Mouse (Mus musculus): ENCODE data around the gene Itpr3. TPM values are rescaled to one million over a fixed set of nuclear protein-coding genes. Genes with fewer than 3 reads are reported as not detected.

The Itpr3 gene
- polyA plus RNA-seq, 1 experiment from 2014 or later = 1.5 TPM

GRCm38 (mm10) chr17:27146323-27146923, 89.3 kb downstream of the Itpr3 start:
- peaks cover 21% of the 10 kb centered on the region for H3K4me1 ChIP-seq
- H3K36me3 ChIP-seq = no peaks in the 10 kb centered on the region
- no peak overlapping the region for H3K27ac ChIP-seq (replicated peaks)
- H3K4me3 ChIP-seq = no peak overlapping the region
- peaks cover 59% of the 10 kb centered on the region for H3K27me3 ChIP-seq (replicated peaks)
- no peaks in the 10 kb centered on the region for H3K9me3 ChIP-seq
- ATAC-seq (ENCODE audit: extremely low read depth, insufficient number of reproducible peaks, low FRiP score, low TSS enrichment) = no peak
- WGBS = 12% methylated on average over 7 of the region's 8 CpGs
- H3K9ac ChIP-seq = no peak overlapping the region
- H3K4me2 ChIP-seq = 0 out of 2 replicates have a peak overlapping the region, but pooled peaks have one; percentile 22

- H3K27ac ChIP-seq (replicated peaks) = no peak overlapping the region
- no peak overlapping the region for H3K4me2 ChIP-seq
- H3K9ac ChIP-seq = no peak overlapping the region
- no peak overlapping the region for H3K4me3 ChIP-seq
- ATAC-seq (ENCODE audit: extremely low read depth, insufficient number of reproducible peaks, low FRiP score, low TSS enrichment) = no peak
- H3K9me3 ChIP-seq = no peaks in the 10 kb centered on the region
- no peaks in the 10 kb centered on the region for H3K36me3 ChIP-seq
- peaks cover 46% of the 10 kb centered on the region for H3K4me1 ChIP-seq
- 46% methylated on average over 7 of the region's 7 CpGs for WGBS
- H3K27me3 ChIP-seq (replicated peaks) = peaks cover 39% of the 10 kb centered on the region
Observed at GRCm38 (mm10) chr17:27150871-27151270, 93.8 kb downstream of the Itpr3 start.

GRCm38 (mm10) chr17:27151411-27151810, 94.3 kb downstream of the Itpr3 start:
- Histone ChIP-seq H3K9ac (no peak overlapping the region), H3K4me1 (peaks cover 46% of the 10 kb centered on the region), H3K27ac (replicated peaks) (no peak overlapping the region), H3K27me3 (replicated peaks) (peaks cover 34% of the 10 kb centered on the region), H3K4me2 (no peak overlapping the region), H3K9me3 (no peaks in the 10 kb centered on the region), H3K36me3 (no peaks in the 10 kb centered on the region), H3K4me3 (no peak overlapping the region)
- ATAC-seq (ENCODE audit: extremely low read depth, insufficient number of reproducible peaks, low FRiP score, low TSS enrichment) = no peak
- 65% methylated on average over 8 of the region's 8 CpGs for WGBS

- WGBS = 43% methylated on average over 8 of the region's 8 CpGs
- Histone ChIP-seq H3K9me3 (no peaks in the 10 kb centered on the region), H3K27me3 (replicated peaks) (peaks cover 24% of the 10 kb centered on the region), H3K27ac (replicated peaks) (peak overlapping the region; percentile 70), H3K4me2 (no peak overlapping the region), H3K36me3 (no peaks in the 10 kb centered on the region), H3K4me3 (no peak overlapping the region), H3K9ac (peak overlapping the region; percentile 19; the same call in 1 of the 2 replicates), H3K4me1 (peaks cover 50% of the 10 kb centered on the region)
- no peak for ATAC-seq (ENCODE audit: extremely low read depth, insufficient number of reproducible peaks, low FRiP score, low TSS enrichment)
Observed at GRCm38 (mm10) chr17:27152976-27153723, 96.0 kb downstream of the Itpr3 start.

GRCm38 (mm10) chr17:27153773-27154193, 96.7 kb downstream of the Itpr3 start:
- 35% methylated on average over 9 of the region's 9 CpGs for WGBS

GRCm38 (mm10) chr17:27154256-27154655, 97.2 kb downstream of the Itpr3 start:
- 82% methylated on average over 14 of the region's 14 CpGs for WGBS
- no peaks in the 10 kb centered on the region for H3K9me3 ChIP-seq
- H3K27me3 ChIP-seq (replicated peaks) = peaks cover 13% of the 10 kb centered on the region; the same call in 1 of the 2 replicates
- no peaks in the 10 kb centered on the region for H3K36me3 ChIP-seq
- peak overlapping the region; percentile 11; the same call in 1 of the 2 replicates for H3K9ac ChIP-seq
- H3K4me3 ChIP-seq = no peak overlapping the region
- ATAC-seq (ENCODE audit: extremely low read depth, insufficient number of reproducible peaks, low FRiP score, low TSS enrichment) = no peak
- peak overlapping the region; percentile 70 for H3K27ac ChIP-seq (replicated peaks)
- no peak overlapping the region for H3K4me2 ChIP-seq
- peaks cover 55% of the 10 kb centered on the region for H3K4me1 ChIP-seq

More at GRCm38 (mm10) chr17:27153773-27154193, 96.7 kb downstream of the Itpr3 start:
- ATAC-seq (ENCODE audit: extremely low read depth, insufficient number of reproducible peaks, low FRiP score, low TSS enrichment) = no peak
- Histone ChIP-seq H3K4me1 (peaks cover 55% of the 10 kb centered on the region), H3K4me3 (no peak overlapping the region), H3K27ac (replicated peaks) (peak overlapping the region; percentile 70), H3K36me3 (no peaks in the 10 kb centered on the region), H3K4me2 (no peak overlapping the region), H3K27me3 (replicated peaks) (peaks cover 17% of the 10 kb centered on the region), H3K9ac (peak overlapping the region; percentile 19), H3K9me3 (no peaks in the 10 kb centered on the region)

- Histone ChIP-seq H3K9ac (no peak overlapping the region), H3K4me1 (peaks cover 55% of the 10 kb centered on the region), H3K36me3 (no peaks in the 10 kb centered on the region), H3K4me2 (no peak overlapping the region), H3K27ac (replicated peaks) (no peak overlapping the region), H3K27me3 (replicated peaks) (peaks cover 6% of the 10 kb centered on the region; the same call in 1 of the 2 replicates), H3K9me3 (no peaks in the 10 kb centered on the region), H3K4me3 (no peak overlapping the region)
- WGBS = 67% methylated on average over 6 of the region's 6 CpGs
- ATAC-seq (ENCODE audit: extremely low read depth, insufficient number of reproducible peaks, low FRiP score, low TSS enrichment) = no peak
Observed at GRCm38 (mm10) chr17:27154881-27155280, 97.8 kb downstream of the Itpr3 start.

- Histone ChIP-seq H3K4me3 (no peak overlapping the region), H3K9me3 (no peaks in the 10 kb centered on the region), H3K4me1 (peaks cover 56% of the 10 kb centered on the region), H3K9ac (no peak overlapping the region), H3K27me3 (replicated peaks) (0 out of 2 replicates have a peak, but pooled peaks cover 4% of the 10 kb centered on the region), H3K4me2 (no peak overlapping the region), H3K36me3 (no peaks in the 10 kb centered on the region), H3K27ac (replicated peaks) (no peak overlapping the region)
- WGBS = 73% methylated on average over 8 of the region's 8 CpGs
- ATAC-seq (ENCODE audit: extremely low read depth, insufficient number of reproducible peaks, low FRiP score, low TSS enrichment) = no peak
Observed at GRCm38 (mm10) chr17:27155752-27156151, 98.6 kb downstream of the Itpr3 start.

- 65% methylated on average over 6 of the region's 6 CpGs for WGBS
- H3K4me1 ChIP-seq = peaks cover 43% of the 10 kb centered on the region
- H3K27me3 ChIP-seq (replicated peaks) = no peaks in the 10 kb centered on the region; the same call in 1 of the 2 replicates
- no peaks in the 10 kb centered on the region for H3K36me3 ChIP-seq
- H3K4me2 ChIP-seq = no peak overlapping the region
- H3K4me3 ChIP-seq = no peak overlapping the region
- H3K27ac ChIP-seq (replicated peaks) = no peak overlapping the region
- ATAC-seq (ENCODE audit: extremely low read depth, insufficient number of reproducible peaks, low FRiP score, low TSS enrichment) = no peak
- no peak overlapping the region for H3K9ac ChIP-seq
- H3K9me3 ChIP-seq = no peaks in the 10 kb centered on the region
Observed at GRCm38 (mm10) chr17:27158439-27158838, 101.3 kb downstream of the Itpr3 start.

- Histone ChIP-seq H3K36me3 (no peaks in the 10 kb centered on the region), H3K9me3 (no peaks in the 10 kb centered on the region), H3K27ac (replicated peaks) (no peak overlapping the region), H3K9ac (no peak overlapping the region), H3K4me1 (peaks cover 36% of the 10 kb centered on the region), H3K27me3 (replicated peaks) (peaks cover 3% of the 10 kb centered on the region; the same call in 1 of the 2 replicates), H3K4me2 (no peak overlapping the region), H3K4me3 (no peak overlapping the region)
- no peak for ATAC-seq (ENCODE audit: extremely low read depth, insufficient number of reproducible peaks, low FRiP score, low TSS enrichment)
- WGBS = 68% methylated on average over 7 of the region's 7 CpGs
Observed at GRCm38 (mm10) chr17:27159169-27159568, 102.1 kb downstream of the Itpr3 start.

- Histone ChIP-seq H3K4me2 (no peak overlapping the region), H3K4me3 (no peak overlapping the region), H3K9ac (no peak overlapping the region), H3K27me3 (replicated peaks) (peaks cover 9% of the 10 kb centered on the region; the same call in 1 of the 2 replicates), H3K9me3 (no peaks in the 10 kb centered on the region), H3K27ac (replicated peaks) (no peak overlapping the region), H3K4me1 (peaks cover 28% of the 10 kb centered on the region), H3K36me3 (no peaks in the 10 kb centered on the region)
- no peak for ATAC-seq (ENCODE audit: extremely low read depth, insufficient number of reproducible peaks, low FRiP score, low TSS enrichment)
- 45% methylated on average over 4 of the region's 4 CpGs for WGBS
Observed at GRCm38 (mm10) chr17:27160905-27161304, 103.8 kb downstream of the Itpr3 start.

Data from heart, embryonic 13.5 days (tissue).